Mouse (Mus musculus): ENCODE results near the gene Actr8. TPM values are rescaled to one million over a fixed set of nuclear protein-coding genes. Genes with fewer than 3 reads are reported as not detected.

The Actr8 gene
- total RNA-seq, 2 experiments from 2014 or later, result 25.5 to 35.6 TPM

DNA sequence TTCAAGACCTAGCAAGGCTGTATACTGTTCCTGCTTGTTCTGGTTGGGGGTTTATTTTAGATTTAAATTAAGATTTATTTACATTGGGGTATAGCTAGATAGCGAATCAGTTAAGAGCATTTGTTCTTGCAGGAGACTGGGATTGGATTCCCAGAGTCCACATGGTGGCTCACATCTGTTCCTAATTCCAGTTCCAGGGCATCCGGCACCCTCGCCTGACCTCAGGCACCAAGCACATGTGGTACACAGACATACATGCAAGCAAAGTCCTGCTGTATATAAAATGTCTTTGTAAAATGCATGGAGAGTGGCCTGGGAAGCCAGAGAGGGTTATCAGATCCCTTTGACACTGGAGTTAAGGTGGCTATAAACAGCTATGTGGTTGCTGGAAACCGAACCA, 16.8 kb downstream of the Actr8 start:
- no peak for ATAC-seq (replicated peaks; ENCODE audit: poor library complexity, severe bottlenecking)

GRCm38 (mm10) chr14:29996000-29996751, 18.0 kb downstream of the Actr8 start:
- ATAC-seq (replicated peaks; ENCODE audit: poor library complexity, severe bottlenecking), result no peak

GRCm38 (mm10) chr14:29997345-29997744, 19.2 kb downstream of the Actr8 start:
- ATAC-seq (replicated peaks; ENCODE audit: poor library complexity, severe bottlenecking), result no peak

DNA sequence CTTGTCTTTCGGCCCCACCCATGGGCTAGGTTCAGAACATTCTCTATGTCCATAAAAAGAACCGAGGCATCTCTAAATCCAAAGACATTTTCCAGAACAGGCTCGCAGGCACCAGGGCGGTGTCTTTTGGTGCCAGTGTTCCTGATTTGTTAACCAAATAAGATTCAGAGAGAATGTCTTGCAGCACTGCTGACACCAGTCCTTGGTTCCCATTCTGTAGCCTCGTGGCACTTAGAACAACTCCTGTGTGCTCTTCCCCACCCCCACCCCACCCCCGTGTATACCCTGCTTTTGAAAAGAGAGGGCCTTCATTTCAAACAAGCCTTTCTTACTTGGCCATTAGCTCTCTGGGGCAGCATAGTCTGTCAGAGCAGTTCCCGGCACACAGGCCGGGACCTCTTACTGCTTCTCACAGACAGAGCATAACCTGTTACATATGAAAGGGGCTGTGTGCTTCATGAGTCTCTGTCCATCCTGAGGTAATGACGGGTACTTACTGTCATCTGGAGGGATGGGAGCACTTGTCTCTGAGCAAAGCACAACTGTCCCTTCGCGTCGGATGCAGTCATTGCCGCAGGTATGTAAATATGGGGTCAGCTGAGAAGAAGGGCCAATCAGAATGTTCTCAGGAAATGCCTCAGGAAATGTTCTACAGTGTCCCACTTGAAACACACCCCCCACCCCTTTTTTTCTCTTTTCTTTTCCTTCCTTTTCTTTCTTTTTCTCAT, 20.8 kb downstream of the Actr8 start:
- no peak for ATAC-seq (replicated peaks; ENCODE audit: poor library complexity, severe bottlenecking)

GRCm38 (mm10) chr14:29999475-29999811, 21.3 kb downstream of the Actr8 start:
- peak; percentile 25; the same call in 1 of the 2 replicates for ATAC-seq (replicated peaks; ENCODE audit: poor library complexity, severe bottlenecking)

DNA sequence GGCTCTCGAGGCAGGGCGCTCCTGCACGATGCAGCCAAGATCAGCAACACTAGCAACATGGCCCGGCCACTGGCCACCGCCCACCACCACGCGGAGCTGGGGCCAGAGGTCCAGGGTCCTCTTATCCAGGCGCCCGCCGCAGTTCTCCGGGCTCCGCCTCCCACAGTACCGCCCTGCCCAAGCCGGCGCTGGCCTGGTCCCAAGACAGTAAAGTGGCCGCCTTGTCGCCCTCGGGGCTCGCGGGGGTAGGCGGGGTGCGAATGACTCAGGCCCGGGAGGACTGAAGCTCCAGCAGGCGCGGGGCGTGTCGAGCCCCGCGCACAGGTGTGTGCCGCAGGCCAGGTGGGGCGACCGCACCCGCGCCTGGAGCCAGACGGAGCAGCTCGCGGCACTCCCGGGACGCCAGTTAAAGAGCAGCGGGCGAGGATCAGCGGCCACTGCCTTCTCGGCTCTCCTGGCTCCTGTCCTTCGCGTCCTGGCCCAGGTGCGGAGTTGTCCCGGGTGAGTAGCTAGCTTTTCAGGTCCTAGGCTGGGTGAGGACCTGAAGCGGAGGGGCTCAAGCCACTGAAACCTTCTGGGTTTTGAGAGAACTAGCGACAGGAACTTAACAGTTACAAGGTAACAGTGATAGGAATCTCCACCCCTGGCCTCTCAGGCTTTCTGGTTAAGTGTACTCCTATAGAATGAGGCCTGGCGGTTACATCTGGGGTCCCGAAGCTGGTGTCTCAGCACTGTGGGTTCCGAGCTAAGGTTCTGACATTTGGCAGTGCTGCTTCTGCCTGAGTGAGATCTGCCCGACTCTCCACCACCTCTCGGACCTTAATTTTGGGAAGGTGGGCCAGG, 30.8 kb downstream of the Actr8 start, which contains the start of the genes Il17rb and Chdh:
Gene Il17rb, minus strand, starts transcription at position 164 of the 843 bp plus-strand sequence.
Gene Chdh, plus strand, starts transcription at position 291 of the 843 bp plus-strand sequence.
- peak; percentile 77 for ATAC-seq (replicated peaks; ENCODE audit: poor library complexity, severe bottlenecking)

GRCm38 (mm10) chr14:30009864-30010560, 31.9 kb downstream of the Actr8 start:
- no peak for ATAC-seq (replicated peaks; ENCODE audit: poor library complexity, severe bottlenecking)

DNA sequence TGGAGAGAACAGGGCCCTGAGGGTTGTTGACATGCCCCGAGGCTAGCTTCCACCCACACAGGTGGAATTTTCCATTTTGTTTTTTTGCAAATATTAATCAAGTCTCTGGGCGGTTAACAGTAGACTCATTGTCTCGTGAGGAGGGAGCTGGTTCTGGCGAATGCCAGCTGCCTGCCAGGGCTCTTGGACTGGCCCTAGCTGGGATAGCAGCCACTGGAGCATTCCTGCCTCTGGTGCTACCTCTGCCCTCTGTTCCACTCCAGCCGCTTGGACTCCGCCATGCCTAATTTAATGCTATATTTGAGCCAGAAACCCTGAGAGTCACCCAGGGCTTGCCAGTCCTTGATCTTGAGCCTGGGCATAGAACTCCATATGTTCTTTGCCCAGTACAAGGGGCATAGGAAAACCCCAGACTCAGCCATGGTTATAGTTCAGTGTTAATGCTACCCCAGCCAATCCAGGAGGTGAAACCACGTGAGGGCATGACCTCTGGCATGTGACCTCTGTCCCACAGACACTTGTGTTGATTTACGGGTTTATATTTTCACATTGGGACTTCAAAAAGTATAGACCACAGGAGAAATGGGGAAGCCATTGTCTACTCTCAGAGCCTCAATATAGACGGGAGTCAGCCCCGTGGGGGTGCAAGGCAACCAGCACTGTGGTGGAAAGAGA, 33.9 kb downstream of the Actr8 start:
- ATAC-seq (replicated peaks; ENCODE audit: poor library complexity, severe bottlenecking), result no peak

DNA sequence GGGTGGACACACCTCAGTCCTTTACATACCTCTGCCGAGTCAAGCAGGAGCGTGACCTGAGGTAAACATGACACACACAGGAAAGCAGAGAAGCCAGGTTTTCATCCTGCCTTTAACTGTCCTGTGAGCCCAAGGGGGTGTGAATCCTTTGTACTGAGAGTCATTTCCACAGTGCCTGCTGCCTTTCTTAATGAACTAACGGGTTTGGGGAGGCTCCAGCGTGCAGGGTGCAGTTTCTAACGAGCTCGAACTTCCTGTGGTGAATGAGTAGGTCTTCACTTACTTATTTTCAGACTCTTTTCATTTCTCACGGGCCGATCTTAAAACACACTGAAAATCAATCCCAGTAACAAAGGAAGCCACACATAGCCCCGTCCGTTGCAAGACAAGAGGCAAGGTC, 36.4 kb downstream of the Actr8 start:
- ATAC-seq (replicated peaks; ENCODE audit: poor library complexity, severe bottlenecking), result peak; percentile 23; the same call in 1 of the 2 replicates

GRCm38 (mm10) chr14:30015008-30015407, 36.9 kb downstream of the Actr8 start:
- no peak for ATAC-seq (replicated peaks; ENCODE audit: poor library complexity, severe bottlenecking)

- ATAC-seq (replicated peaks; ENCODE audit: poor library complexity, severe bottlenecking), result peak; percentile 26
Measured at GRCm38 (mm10) chr14:30016666-30017065, 38.5 kb downstream of the Actr8 start.

- no peak for ATAC-seq (replicated peaks; ENCODE audit: poor library complexity, severe bottlenecking)
Measured at GRCm38 (mm10) chr14:30017794-30018462, 39.8 kb downstream of the Actr8 start.

DNA sequence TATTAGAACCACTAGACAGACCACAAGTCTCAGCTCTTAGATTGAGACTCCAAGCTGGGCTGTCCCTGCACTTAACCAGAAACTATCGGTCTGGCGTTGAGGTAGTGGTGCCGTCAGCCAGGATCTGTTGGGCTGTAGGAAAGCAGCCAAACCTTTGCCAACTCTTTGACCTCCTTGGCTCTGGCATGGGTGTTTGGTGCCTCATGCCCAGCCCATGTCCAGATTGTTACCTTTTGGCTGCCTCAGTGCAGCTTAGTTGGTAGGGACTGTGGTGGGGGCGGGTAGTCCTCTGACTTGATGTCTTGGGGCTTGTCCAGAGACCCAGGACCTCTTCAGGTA, 40.3 kb downstream of the Actr8 start:
- no peak for ATAC-seq (replicated peaks; ENCODE audit: poor library complexity, severe bottlenecking)

DNA sequence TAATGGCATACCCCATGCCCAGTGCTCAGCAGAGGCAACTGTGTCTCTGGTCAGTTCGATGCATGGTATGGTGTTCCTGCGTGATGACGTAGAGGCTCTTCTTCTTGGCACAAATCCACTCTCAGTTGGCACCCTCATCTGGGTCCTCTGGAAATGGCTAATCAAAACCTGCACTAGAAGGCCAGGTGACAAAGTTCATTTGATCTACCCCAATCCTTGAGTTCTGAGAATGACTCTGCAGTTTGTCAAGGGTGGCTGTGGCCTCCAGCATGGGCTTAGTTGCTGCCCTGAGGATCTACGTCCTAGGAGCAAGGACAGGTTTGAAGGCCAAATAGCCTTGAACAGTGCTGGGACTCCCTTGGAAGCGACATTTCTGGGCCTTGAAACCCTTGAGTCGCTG, 40.7 kb downstream of the Actr8 start:
- no peak for ATAC-seq (replicated peaks; ENCODE audit: poor library complexity, severe bottlenecking)

DNA sequence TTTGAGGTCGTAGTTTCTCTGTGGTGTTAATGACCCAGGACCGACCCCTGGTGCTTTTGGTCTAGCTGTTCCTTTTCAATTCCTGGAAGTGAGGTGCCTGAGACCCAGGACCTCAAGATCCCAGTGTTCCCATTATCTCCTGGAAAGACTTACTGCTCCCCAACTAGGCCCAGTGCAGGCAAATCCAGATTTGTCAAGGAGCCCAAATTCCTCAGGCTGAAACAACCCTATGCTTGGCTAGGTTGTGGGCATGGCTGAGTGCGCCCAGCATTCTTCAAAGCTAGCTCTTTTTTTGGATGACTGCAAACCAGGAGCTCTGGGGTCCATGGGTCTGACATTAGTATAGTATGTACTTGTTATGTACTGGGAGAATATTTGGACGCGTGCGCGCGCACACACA, 41.2 kb downstream of the Actr8 start:
- no peak for ATAC-seq (replicated peaks; ENCODE audit: poor library complexity, severe bottlenecking)

- ATAC-seq (replicated peaks; ENCODE audit: poor library complexity, severe bottlenecking), result peak; percentile 57
Measured at GRCm38 (mm10) chr14:30019792-30020575, 41.8 kb downstream of the Actr8 start.

GRCm38 (mm10) chr14:30022471-30022870, 44.3 kb downstream of the Actr8 start:
- peak; percentile 57 for ATAC-seq (replicated peaks; ENCODE audit: poor library complexity, severe bottlenecking)

- ATAC-seq (replicated peaks; ENCODE audit: poor library complexity, severe bottlenecking), result peak; percentile 35
Measured at GRCm38 (mm10) chr14:30024387-30024786, 46.2 kb downstream of the Actr8 start.
